Mouse (Mus musculus): Measurements from ENCODE around the gene Aes.
A peak's percentile ranks its signal among the peaks of the same experiment; 100 is the strongest.

The Aes gene

DNA sequence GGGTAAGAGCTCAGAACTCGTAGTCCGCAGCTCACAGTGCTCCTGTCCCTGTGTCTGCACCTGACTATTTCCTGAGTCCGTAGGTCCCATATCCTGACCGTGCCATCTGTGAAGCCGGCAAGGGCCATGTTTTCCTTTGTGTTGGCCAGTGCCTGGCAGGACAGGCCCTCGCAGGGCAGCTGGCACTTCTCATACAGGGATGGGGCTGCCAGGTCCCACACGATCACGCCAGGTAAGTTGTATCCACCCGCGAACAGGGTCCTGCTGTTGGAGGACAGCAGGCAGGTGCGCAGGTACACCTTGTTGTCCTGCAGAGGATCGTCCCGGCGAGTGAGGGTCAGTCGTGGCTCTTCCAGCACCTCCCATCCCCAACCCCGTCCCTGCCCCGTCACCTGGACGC, 34.6 kb downstream of the Aes start:
- TF ChIP-seq GATA4 (IDR thresholded peaks at IDR 0.05; ENCODE audit: insufficient replicate concordance, low read length): no peak

DNA sequence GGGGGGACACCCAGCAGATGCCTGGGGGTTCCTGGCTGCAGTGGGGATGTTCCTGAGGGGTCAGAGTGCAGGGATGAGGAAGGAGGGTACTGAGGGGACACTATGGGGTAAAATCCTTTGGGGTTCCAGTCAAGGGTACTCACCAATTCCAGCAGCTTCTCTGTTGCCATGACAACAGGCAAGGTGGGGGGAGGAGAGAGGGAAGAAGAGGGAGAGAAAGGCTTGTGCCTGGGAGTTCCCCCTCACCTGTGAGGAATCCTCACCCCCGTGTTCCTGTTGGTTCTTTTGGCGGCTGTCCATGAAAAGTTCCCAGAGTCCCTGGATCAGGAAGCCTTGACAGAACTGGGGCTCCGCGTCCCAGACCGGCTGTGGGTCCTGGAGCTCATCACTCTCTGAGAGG, 36.3 kb downstream of the Aes start:
- TF ChIP-seq GATA4 (IDR thresholded peaks at IDR 0.05; ENCODE audit: insufficient replicate concordance, low read length): no peak

DNA sequence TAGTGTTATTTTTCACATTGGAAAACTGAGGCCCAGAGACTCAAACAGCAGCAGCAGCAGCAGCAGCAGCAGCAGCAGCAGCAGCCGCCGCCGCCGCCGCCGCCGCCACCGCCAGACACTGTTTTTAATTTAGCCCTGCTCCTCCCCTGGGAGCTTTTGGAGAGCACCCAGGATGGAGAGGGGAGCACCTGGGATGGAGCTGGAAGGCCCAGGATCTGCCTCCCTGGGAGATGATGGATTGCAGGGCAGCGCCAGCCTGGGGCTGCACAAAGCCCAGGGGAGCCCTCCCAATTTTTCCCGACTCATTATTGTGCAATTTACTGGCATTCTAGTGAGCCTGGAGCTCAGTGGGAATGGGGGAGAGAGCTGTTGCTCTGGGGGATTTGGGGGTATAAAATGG, 37.3 kb downstream of the Aes start:
- no peak for TF ChIP-seq GATA4 (IDR thresholded peaks at IDR 0.05; ENCODE audit: insufficient replicate concordance, low read length)

DNA sequence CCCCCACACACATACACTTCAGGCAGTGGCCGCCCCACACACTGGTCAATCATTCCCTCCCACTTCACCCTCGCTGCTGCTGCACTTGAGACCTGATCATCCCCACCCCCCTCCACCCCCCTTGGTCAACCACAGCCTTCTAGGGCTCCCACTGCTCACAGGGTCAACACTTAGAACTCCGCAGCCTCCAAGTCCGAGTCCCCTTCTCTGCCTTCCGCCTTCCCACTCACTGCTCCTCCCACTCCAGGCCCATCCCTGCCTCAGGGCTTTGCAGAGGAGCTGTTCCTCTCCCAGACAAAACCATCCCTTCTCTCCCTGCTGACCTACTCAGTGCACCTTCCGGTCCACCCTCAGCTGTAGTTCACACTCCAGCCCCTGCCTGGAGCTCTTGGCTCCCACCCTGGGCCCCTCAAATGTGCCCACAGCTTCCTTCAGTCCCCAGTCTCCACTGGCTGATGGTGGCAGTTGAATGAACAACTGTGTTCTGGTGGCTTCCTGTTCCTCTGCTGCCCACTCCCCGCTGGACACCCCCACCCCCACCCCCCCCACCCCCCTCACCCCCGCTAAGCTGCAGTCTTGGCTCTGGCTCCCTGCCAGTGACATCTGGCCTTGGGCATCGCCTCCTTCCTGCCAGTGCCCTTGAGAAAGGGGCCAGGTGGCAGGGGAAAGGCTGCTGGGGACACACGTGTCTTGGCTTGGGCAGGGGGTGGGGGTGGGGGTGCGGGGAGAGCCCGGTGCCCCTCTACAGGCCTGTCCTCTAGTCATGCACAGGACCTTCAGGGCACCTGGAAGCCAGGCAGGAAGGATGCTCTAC, 38.1 kb downstream of the Aes start:
- TF ChIP-seq GATA4 (IDR thresholded peaks at IDR 0.05; ENCODE audit: insufficient replicate concordance, low read length): no peak

DNA sequence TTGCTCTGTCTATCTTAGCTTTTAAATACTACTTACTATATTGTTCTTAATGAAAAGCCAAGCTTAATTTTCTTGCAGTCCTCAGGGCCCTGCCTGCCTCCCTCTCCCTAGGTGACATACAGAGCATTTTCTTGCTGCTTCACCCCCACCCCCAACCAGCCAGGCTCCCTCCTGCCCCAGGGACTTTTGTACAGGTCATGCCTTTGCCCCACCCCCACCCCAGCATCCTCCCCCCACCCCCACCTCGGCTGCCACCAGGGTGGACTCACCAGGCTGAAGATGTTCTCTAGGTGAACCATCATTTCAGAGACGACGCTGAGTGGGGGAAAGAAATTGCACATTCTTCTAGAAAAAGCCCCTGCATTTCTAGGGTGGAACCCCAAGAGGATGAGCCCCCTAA, 39.1 kb downstream of the Aes start:
- TF ChIP-seq GATA4 (IDR thresholded peaks at IDR 0.05; ENCODE audit: insufficient replicate concordance, low read length): no peak

DNA sequence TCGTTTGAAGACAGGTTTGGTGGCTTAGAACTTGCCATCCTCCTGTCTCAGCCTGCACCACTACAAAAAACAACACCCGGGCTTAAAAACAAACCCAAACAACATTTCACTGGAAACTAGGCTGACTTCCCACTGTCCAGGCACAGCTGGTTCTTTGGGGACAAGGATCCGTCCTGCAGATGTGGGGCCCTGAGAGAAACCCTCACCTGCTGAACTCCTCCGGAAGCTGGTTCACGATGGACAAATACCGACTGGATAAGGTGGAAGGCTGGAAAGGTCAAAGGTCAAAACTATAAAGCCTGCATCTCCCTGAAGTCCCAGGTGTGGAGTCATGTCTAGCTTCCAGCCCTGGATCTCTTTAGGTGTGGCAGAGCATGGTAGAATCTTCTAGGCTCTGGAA, 39.6 kb downstream of the Aes start:
- no peak for TF ChIP-seq GATA4 (IDR thresholded peaks at IDR 0.05; ENCODE audit: insufficient replicate concordance, low read length)

DNA sequence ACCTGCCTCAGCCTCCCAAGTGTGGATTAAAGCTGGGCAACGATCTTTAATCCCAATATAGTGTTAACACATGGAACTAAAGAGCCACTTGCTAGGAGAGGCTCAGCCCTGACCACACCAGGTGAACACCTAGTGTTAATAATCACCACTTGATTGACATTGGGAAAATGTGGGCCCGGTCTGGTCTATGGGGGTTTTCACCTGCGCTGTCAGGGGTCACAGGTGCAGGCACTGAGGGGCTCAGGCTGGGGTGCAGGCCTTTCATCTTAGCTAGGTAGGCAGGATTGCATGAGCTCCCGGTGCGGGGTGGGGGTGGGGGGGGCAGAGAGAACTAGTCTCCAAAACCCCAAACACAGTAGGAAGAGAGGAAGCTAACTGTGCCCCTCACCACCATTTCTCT, 40.3 kb downstream of the Aes start:
- TF ChIP-seq GATA4 (IDR thresholded peaks at IDR 0.05; ENCODE audit: insufficient replicate concordance, low read length): no peak

DNA sequence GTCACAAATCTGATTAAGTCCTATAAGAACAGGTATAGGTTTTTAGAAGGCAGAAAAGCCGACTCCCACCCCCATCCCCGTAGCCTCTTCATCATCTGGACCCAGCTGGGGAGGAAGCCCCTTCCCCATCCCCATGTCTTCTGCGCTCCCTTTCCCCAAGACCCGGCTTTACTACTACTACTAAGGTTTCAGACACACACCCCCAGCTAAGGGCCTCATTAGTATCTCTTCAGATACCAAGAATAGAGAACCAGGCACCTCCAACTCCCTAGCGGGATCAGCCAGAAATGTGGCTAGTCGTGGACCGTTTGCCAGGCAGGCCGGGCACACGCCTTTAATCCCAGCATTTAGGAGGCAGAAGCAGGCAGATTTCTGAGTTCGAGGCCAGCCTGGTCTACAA, 40.8 kb downstream of the Aes start:
- TF ChIP-seq GATA4 (IDR thresholded peaks at IDR 0.05; ENCODE audit: insufficient replicate concordance, low read length): no peak

DNA sequence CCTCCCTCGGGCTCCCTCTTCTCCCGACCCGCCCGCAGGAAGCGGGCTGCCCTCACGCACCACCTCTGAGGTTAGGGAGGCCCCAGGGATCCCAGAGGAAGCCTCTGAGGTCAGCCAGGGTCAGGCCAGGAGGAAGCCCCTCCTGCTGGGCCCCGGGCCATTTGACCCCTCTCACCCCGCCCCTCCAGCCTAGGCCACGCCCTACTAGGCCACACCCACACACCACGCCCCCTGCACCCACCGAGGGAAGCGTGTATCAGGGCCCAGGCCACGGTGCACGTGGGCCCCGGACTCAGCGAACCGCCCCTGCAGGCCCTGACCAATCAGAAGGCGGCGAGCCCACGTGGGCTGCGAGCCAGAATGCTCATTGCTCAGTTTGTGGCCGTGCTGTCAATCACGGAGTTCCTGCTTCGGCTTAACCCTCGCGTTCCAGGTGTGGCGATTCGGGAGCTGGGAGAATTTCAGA, 41.5 kb downstream of the Aes start, which contains the start of gene Tle6:
TSS of gene Tle6 (minus strand) at position 336 of the 466 bp plus-strand sequence.
- TF ChIP-seq GATA4 (IDR thresholded peaks at IDR 0.05; ENCODE audit: insufficient replicate concordance, low read length): peak; percentile 60; the same call in 1 of the 2 replicates

DNA sequence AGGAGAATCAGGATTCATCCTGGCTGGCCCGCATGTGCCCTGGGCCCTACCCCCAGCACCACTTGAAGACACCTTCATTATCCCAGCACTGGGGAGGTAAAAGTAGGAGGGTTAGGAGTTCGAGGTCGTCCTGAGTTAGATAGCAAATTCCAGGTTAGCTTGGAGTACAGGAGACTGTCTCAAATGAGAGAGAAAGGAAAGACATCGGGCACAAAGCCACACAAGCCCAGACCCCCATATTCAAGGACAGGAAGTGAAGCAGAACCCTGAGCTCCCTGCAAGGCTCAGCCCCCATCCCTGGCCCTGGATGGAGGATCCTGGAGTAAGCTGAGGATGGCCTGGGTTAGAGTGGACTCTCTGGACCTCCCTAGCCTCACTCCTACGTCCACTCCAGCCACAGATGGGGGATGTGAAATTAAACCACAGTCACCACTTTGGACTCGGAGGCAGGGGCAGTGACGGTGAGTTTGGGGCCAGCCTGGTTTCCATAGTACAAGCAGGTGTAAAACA, 42.2 kb downstream of the Aes start:
- TF ChIP-seq GATA4 (IDR thresholded peaks at IDR 0.05; ENCODE audit: insufficient replicate concordance, low read length): no peak

DNA sequence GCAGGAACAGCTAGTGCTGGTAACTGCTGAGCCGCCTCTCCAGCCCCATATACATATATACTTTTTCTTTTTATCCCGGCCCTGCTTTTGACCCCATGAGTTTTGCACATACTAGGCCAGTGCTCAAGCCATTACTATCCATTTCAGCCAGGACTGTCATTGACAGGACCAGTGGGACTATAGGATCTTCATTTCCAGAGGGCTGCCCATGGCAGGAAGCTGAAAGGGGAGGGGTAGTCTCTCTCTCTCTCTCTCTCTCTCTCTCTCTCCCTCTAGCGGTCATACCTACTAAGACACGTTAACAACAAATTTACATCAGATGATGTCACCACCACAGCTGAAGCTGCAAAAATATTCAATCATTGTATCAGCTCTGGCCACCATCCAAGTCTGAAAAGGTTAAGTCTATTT, 43.5 kb downstream of the Aes start:
- no peak for TF ChIP-seq GATA4 (IDR thresholded peaks at IDR 0.05; ENCODE audit: insufficient replicate concordance, low read length)

DNA sequence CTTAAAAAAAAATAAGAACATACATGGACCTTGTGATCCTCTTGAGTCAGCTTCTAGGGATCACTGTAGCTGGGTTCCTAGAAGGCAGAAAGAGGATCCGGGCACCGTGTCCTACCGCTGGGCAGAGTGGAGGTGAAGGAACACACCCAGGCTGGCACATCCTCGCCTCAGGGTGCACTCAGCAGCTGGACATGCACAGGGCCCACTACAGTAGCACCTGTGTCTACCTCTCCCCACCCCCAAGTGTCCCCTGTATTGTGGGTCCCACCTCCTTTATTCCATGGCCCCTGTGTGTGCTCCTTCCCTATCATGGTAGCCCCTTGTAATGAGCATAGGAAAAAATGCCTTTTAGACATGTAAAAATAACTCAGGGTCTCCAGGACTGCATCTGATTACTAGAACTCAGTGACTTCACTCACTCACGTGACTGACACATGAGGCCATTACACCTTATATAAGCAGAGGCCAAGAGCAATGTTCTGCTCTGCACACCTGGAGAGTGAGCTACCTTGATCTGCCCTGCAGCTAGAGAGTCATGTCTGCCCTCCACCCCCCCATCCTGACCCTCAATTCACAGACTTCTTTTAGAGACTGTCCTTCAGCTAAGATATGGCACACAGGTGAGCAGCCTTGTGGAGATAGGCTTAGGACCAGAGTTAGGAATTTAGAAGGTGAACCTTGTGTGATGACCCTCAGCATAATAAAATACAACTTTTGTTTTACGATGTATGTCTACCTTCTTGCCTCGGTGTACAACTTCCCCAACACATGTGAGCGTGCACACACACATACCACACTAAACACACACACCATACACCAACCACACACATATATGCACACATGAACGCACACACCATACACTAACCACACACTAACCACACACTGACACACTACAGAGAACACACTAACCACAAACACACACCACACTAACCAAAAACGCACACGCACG, 45.0 kb downstream of the Aes start:
- TF ChIP-seq GATA4 (IDR thresholded peaks at IDR 0.05; ENCODE audit: insufficient replicate concordance, low read length): no peak

DNA sequence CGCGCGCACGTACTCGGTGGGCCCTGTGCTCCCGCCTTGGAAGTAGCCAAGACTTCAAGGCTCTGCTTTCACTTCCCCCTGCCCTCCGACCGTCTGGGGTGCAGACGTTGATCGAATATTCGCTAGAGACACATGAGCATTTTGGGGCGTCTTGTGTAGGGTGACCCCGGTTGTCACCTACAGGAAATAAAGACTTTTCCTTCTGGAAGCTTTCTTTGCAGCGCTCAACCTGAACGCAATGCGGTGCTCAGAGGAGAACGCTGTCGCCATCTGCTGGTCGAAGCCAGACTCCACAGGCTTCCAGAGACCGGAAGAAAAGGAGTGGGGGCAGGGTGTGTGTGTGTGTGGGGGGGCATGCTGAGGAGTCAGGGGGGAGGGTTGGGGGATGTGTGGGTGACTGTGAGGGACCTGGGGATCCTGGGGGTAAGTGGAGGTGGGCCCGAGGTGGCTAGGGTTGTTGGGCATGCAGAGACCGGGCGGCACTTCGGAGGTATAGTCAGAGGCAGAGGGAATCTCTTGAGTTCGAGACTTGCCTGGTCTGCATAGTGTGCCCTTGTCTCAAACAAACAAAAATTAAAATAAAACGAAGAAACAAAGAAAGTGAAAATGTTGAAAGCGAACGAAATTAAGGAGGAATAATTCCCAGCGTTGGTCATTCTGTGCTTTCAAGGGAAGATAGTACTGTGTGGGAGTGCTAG, 45.8 kb downstream of the Aes start:
- no peak for TF ChIP-seq GATA4 (IDR thresholded peaks at IDR 0.05; ENCODE audit: insufficient replicate concordance, low read length)

DNA sequence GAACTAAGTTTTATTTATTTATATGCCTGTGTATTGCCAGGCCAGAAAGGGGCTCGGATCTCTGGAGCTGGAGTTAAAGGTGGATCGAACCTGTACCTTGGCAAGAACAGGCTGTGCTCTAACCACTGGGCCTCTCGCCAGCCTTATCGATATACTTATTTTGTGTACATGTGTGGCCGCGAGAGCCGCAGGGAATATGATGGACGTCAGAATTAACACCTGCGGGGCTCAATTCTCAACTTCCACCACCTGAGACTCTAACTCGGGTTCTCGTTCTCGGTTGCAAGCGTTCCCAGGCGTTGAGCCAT, 46.3 kb downstream of the Aes start:
- no peak for TF ChIP-seq GATA4 (IDR thresholded peaks at IDR 0.05; ENCODE audit: insufficient replicate concordance, low read length)

Data from liver, adult (tissue).